Comparison of ENCODE assay signal across 8 mouse cellular contexts in genomic region chr9:95954585-95955461, GRCm38 (mm10). TPM values are rescaled to one million over a fixed set of nuclear protein-coding genes. Genes with fewer than 3 reads are reported as not detected.
DNase-seq lines count a peak whose midpoint lies in the region; ATAC-seq and TF ChIP-seq lines count a peak whose summit lies in the region.

Gene Xrn1, plus strand, starts transcription at chr9:95954760.

- no peak for TF ChIP-seq CTCF in CH12.LX (conservative IDR thresholded peaks at IDR 0.05 in 1 of 2, IDR thresholded peaks at IDR 0.05 in 1 of 2; ENCODE audit: low read depth in 2 of 2, low read length in 2 of 2)
- no peak for TF ChIP-seq CTCF in heart, postnatal 0 days (IDR thresholded peaks at IDR 0.05; ENCODE audit: low read depth)
- no peak for TF ChIP-seq CTCF in testis, adult 2 months (IDR thresholded peaks at IDR 0.05; ENCODE audit: control insufficient read depth, insufficient read depth, insufficient replicate concordance, low read depth, low read length)

- peak within 1 kb of the TSS; percentile 85 to 100 (median 92) for H3K4me3 ChIP-seq in CH12.LX (replicated peaks in 1 of 3; ENCODE audit: low read depth in 2 of 3, low read length in 2 of 3, poor library complexity in 1 of 3)
- peak within 1 kb of the TSS; percentile 96 for H3K4me3 ChIP-seq in forebrain, embryonic 12.5 days (replicated peaks)
- peak within 1 kb of the TSS; percentile 100 for H3K4me3 ChIP-seq in heart, postnatal 0 days (ENCODE audit: low read depth, low read length)
- peak within 1 kb of the TSS; percentile 100 for H3K4me3 ChIP-seq in liver, embryonic 16.5 days (ENCODE audit: low read depth, low read length)
- H3K4me3 ChIP-seq in neural tube, embryonic 13.5 days: peak within 1 kb of the TSS; percentile 87
- peak within 1 kb of the TSS; percentile 99 for H3K4me3 ChIP-seq in testis, adult 2 months (ENCODE audit: control insufficient read depth, low read depth, low read length)

- H3K4me2 ChIP-seq in CH12.LX (ENCODE audit: insufficient read depth, low read depth, poor library complexity, severe bottlenecking): peak within 1 kb of the TSS; percentile 69
- H3K4me2 ChIP-seq in forebrain, embryonic 12.5 days: peak within 1 kb of the TSS; percentile 74
- peak within 1 kb of the TSS; percentile 91 for H3K4me2 ChIP-seq in heart, postnatal 0 days (ENCODE audit: low read depth, low read length)
- peak within 1 kb of the TSS; percentile 94 for H3K4me2 ChIP-seq in liver, embryonic 16.5 days (ENCODE audit: low read depth, low read length)
- peak within 1 kb of the TSS; percentile 80 for H3K4me2 ChIP-seq in neural tube, embryonic 13.5 days

- H3K79me2 ChIP-seq in CH12.LX (replicated peaks; ENCODE audit: control insufficient read depth, extremely low read depth, insufficient read depth, poor library complexity, severe bottlenecking): peaks cover 21% of the 10 kb centered on the region; the same call in 1 of the 2 replicates

- peak; percentile 66 for TF ChIP-seq POLR2A in CH12.LX (IDR thresholded peaks at IDR 0.05; ENCODE audit: low read depth, low read length)
- peak; percentile 86 for TF ChIP-seq POLR2A in testis, adult 2 months (IDR thresholded peaks at IDR 0.05; ENCODE audit: control insufficient read depth, low read depth, low read length)

- H3K36me3 ChIP-seq in CH12.LX (replicated peaks in 1 of 2; ENCODE audit: control insufficient read depth in 1 of 2, insufficient read depth in 1 of 2, low read length in 1 of 2): peaks cover 3 to 39% of the 10 kb centered on the region in 2 experiments
- H3K36me3 ChIP-seq in forebrain, embryonic 12.5 days (replicated peaks): 0 out of 2 replicates have a peak, but pooled peaks cover 5% of the 10 kb centered on the region
- H3K36me3 ChIP-seq in heart, postnatal 0 days (replicated peaks; ENCODE audit: control insufficient read depth, insufficient read depth, low read length): 0 out of 2 replicates have a peak, but pooled peaks cover 3% of the 10 kb centered on the region
- H3K36me3 ChIP-seq in liver, embryonic 16.5 days (ENCODE audit: control insufficient read depth, insufficient read depth): no peaks in the 10 kb centered on the region; the same call in 1 of the 2 replicates
- peaks cover 9% of the 10 kb centered on the region; the same call in 1 of the 2 replicates for H3K36me3 ChIP-seq in neural tube, embryonic 13.5 days
- no peaks in the 10 kb centered on the region for H3K36me3 ChIP-seq in testis, adult 2 months (ENCODE audit: control insufficient read depth, insufficient read depth, low read length)

- 1% methylated on average over 57 of the region's 57 CpGs for WGBS in forebrain, embryonic 12.5 days
- under 1% methylated on average over 57 of the region's 57 CpGs for WGBS in heart, postnatal 0 days
- under 1% methylated on average over 57 of the region's 57 CpGs for WGBS in liver, embryonic 16.5 days (ENCODE audit: insufficient replicate concordance)
- WGBS in neural tube, embryonic 13.5 days: under 1% methylated on average over 56 of the region's 57 CpGs

- H3K4me1 ChIP-seq in CH12.LX (ENCODE audit: control insufficient read depth in 1 of 2, insufficient read depth in 2 of 2): peaks cover 0 to 14% of the 10 kb centered on the region in 2 experiments; a peak in 2 of 4 replicates
- H3K4me1 ChIP-seq in forebrain, embryonic 12.5 days: peaks cover 12% of the 10 kb centered on the region
- no peaks in the 10 kb centered on the region for H3K4me1 ChIP-seq in heart, postnatal 0 days (ENCODE audit: control insufficient read depth, insufficient read depth)
- peaks cover 6% of the 10 kb centered on the region for H3K4me1 ChIP-seq in liver, embryonic 16.5 days (ENCODE audit: control insufficient read depth, low read depth, low read length)
- peaks cover 11% of the 10 kb centered on the region for H3K4me1 ChIP-seq in neural tube, embryonic 13.5 days (replicated peaks)
- H3K4me1 ChIP-seq in testis, adult 2 months (ENCODE audit: control insufficient read depth, insufficient read depth, low read length): peaks cover 5% of the 10 kb centered on the region; the same call in 1 of the 2 replicates

- in situ Hi-C loops in CH12.LX (cut with MboI; ENCODE audit: low pct_ligation_motif_present, low pct_unique_long_range_greater_than_20kb, low sequenced_read_pairs): no loop called here

- no peaks in the 10 kb centered on the region for H3K9me3 ChIP-seq in CH12.LX (replicated peaks; ENCODE audit: low read length)
- H3K9me3 ChIP-seq in forebrain, embryonic 12.5 days: no peaks in the 10 kb centered on the region
- H3K9me3 ChIP-seq in heart, postnatal 0 days (replicated peaks; ENCODE audit: control insufficient read depth, low read length): no peaks in the 10 kb centered on the region
- no peaks in the 10 kb centered on the region for H3K9me3 ChIP-seq in liver, embryonic 16.5 days (replicated peaks; ENCODE audit: control insufficient read depth, low read length)
- H3K9me3 ChIP-seq in neural tube, embryonic 13.5 days: no peaks in the 10 kb centered on the region

- dilution Hi-C loops in CH12.LX (cut with MboI; ENCODE audit: extremely low pct_ligation_motif_present, extremely low pct_unique_long_range_greater_than_20kb, low sequenced_read_pairs): no loop called here

- no peak for TF ChIP-seq RAD21 in CH12.LX (IDR thresholded peaks at IDR 0.05; ENCODE audit: low read depth, low read length)

- DNase-seq in CH12.LX (ENCODE audit: extremely low read depth): peak; percentile 90
- peak; percentile 93 for DNase-seq in c-Kit-positive CD71-positive TER-119-negative erythroid progenitor cells, embryonic 14.5 days (ENCODE audit: low read depth)
- peak; percentile 90 for DNase-seq in heart, postnatal 0 days (ENCODE audit: low spot score)
- DNase-seq in kidney, postnatal 4 days: peak; percentile 96

- H3K9ac ChIP-seq in CH12.LX (ENCODE audit: insufficient read depth, low read depth): peak within 1 kb of the TSS; percentile 95
- peak within 1 kb of the TSS; percentile 95 for H3K9ac ChIP-seq in forebrain, embryonic 12.5 days
- peak within 1 kb of the TSS; percentile 100 for H3K9ac ChIP-seq in heart, postnatal 0 days (replicated peaks; ENCODE audit: low read depth, low read length)
- H3K9ac ChIP-seq in liver, embryonic 16.5 days (ENCODE audit: low read depth, low read length): peak within 1 kb of the TSS; percentile 100
- peak within 1 kb of the TSS; percentile 91 for H3K9ac ChIP-seq in neural tube, embryonic 13.5 days

- H3K27ac ChIP-seq in CH12.LX (ENCODE audit: insufficient read depth, low read depth): peak within 1 kb of the TSS; percentile 42
- peak within 1 kb of the TSS; percentile 93 for H3K27ac ChIP-seq in forebrain, embryonic 12.5 days
- H3K27ac ChIP-seq in heart, postnatal 0 days (ENCODE audit: low read depth): peak within 1 kb of the TSS; percentile 98
- peak within 1 kb of the TSS; percentile 92 for H3K27ac ChIP-seq in liver, embryonic 16.5 days (ENCODE audit: low read length)
- H3K27ac ChIP-seq in neural tube, embryonic 13.5 days (replicated peaks): peak within 1 kb of the TSS; percentile 89
- H3K27ac ChIP-seq in testis, adult 2 months (ENCODE audit: control insufficient read depth, insufficient read depth, low read depth, low read length): peak within 1 kb of the TSS; percentile 92

- TF ChIP-seq EP300 in CH12.LX (IDR thresholded peaks at IDR 0.05; ENCODE audit: low read length): no peak
- TF ChIP-seq EP300 in heart, postnatal 0 days (IDR thresholded peaks at IDR 0.05; ENCODE audit: low read depth): peak; percentile 59; the same call in 1 of the 2 replicates

- peak; percentile 99 for ATAC-seq in forebrain, embryonic 12.5 days (ENCODE audit: low FRiP score)
- peak; percentile 99 for ATAC-seq in heart, postnatal 0 days (ENCODE audit: insufficient read depth, low read depth)
- peak; percentile 99 for ATAC-seq in liver, embryonic 16.5 days (ENCODE audit: low read depth)
- peak; percentile 99 for ATAC-seq in neural tube, embryonic 13.5 days (ENCODE audit: low read depth)

- H3K27me3 ChIP-seq in CH12.LX (replicated peaks): no peaks in the 10 kb centered on the region
- H3K27me3 ChIP-seq in forebrain, embryonic 12.5 days: no peaks in the 10 kb centered on the region
- no peaks in the 10 kb centered on the region for H3K27me3 ChIP-seq in heart, postnatal 0 days (ENCODE audit: control insufficient read depth, insufficient read depth, low read length)
- H3K27me3 ChIP-seq in liver, embryonic 16.5 days (ENCODE audit: control insufficient read depth, insufficient read depth, low read depth, low read length): no peaks in the 10 kb centered on the region
- H3K27me3 ChIP-seq in neural tube, embryonic 13.5 days: no peaks in the 10 kb centered on the region
- H3K27me3 ChIP-seq in testis, adult 2 months (ENCODE audit: control insufficient read depth, insufficient read depth, low read length): no peaks in the 10 kb centered on the region

TF ChIP-seq in CH12.LX, 34 proteins besides CTCF, POLR2A, EP300 and RAD21 (continues in another document):
- TF ChIP-seq ZNF384 (IDR thresholded peaks at IDR 0.05; ENCODE audit: low read depth, low read length) (no peak), IRF4 (IDR thresholded peaks at IDR 0.05; ENCODE audit: low read depth, low read length) (peak; percentile 76), NRF1 (IDR thresholded peaks at IDR 0.05; ENCODE audit: low read depth, low read length) (peak; percentile 50), USF1 (IDR thresholded peaks at IDR 0.05; ENCODE audit: low read depth, low read length) (no peak), HCFC1 (IDR thresholded peaks at IDR 0.05; ENCODE audit: low read depth, low read length) (peak; percentile 88), MXI1 (IDR thresholded peaks at IDR 0.05; ENCODE audit: low read depth, low read length) (peak; percentile 85), KAT2A (IDR thresholded peaks at IDR 0.05; ENCODE audit: insufficient replicate concordance, low read length) (0 out of 2 replicates have a peak, but pooled peaks have one; percentile 68), PAX5 (IDR thresholded peaks at IDR 0.05; ENCODE audit: low read length) (no peak), TCF12 (IDR thresholded peaks at IDR 0.05; ENCODE audit: low read depth, low read length) (peak; percentile 87), SIN3A (IDR thresholded peaks at IDR 0.05; ENCODE audit: low read length) (peak; percentile 91), MAZ (IDR thresholded peaks at IDR 0.05; ENCODE audit: low read depth, low read length) (peak; percentile 43; the same call in 1 of the 2 replicates), E2F4 (IDR thresholded peaks at IDR 0.05; ENCODE audit: insufficient replicate concordance, low read depth, low read length) (no peak)

RNA-seq across cellular contexts. Expression of gene Xrn1, which starts in this region (rescaled TPM):
- total RNA-seq in CH12.LX (2012; rRNA removed) (7.1 and 8.1 TPM in 2 replicates), CH12.LX (2014; rRNA removed) (9.3 and 9.8 TPM in 2 replicates)
- 11.9 and 13.6 TPM in 2 replicates for polyA plus RNA-seq in CH12.LX (2012; ENCODE audit: insufficient read length, low read depth)
- 22.0 and 26.8 TPM in 2 replicates for polyA plus RNA-seq in forebrain, embryonic 12.5 days (2016; fragmentation: Nextera tagmentation; extraction: Ambion mirVana)
- total RNA-seq in heart, postnatal 0 days (2014; rRNA removed; ENCODE audit: low replicate concordance): 9.7 and 14.0 TPM in 2 replicates
- 7.4 and 8.8 TPM in 2 replicates for polyA plus RNA-seq in heart, postnatal 0 days (2015; fragmentation: Nextera tagmentation; extraction: Ambion mirVana)
- 6.1 TPM in 2 replicates for polyA plus RNA-seq in liver, embryonic 16.5 days (2015; fragmentation: Nextera tagmentation; extraction: Ambion mirVana)
- 12.4 and 20.1 TPM in 2 replicates for polyA plus RNA-seq in neural tube, embryonic 13.5 days (2015; fragmentation: Nextera tagmentation; extraction: Ambion mirVana)
- 2.5 and 2.7 TPM in 2 replicates for polyA plus RNA-seq in testis, adult 2 months (2012; rRNA removed)

Comparison
In these comparisons a context has a peak if more than half of its experiments do, and no peak if none do; other contexts are left out.
1. Peak in every context shown above with its lines: DNase-seq, ATAC-seq, H3K4me3 ChIP-seq and H3K27ac ChIP-seq.
2. H3K27ac ChIP-seq: peak in every context shown above with its lines; median percentile 98 in heart, postnatal 0 days; 93 in forebrain, embryonic 12.5 days; 92 in liver, embryonic 16.5 days; 92 in testis, adult 2 months; 89 in neural tube, embryonic 13.5 days; 42 in CH12.LX.